Mouse (Mus musculus) kidney, adult 2 months (tissue): ENCODE measurements at regions not wholly inside any gene's neighbourhood (a gene's known extent, or its start where the extent isn't known, plus 50 kb on each side); places are given as distances from the start of the nearest gene placed in this dataset.

Experiments used
- CTCF ChIP-seq: fragments of 200-500 bp; conservative IDR thresholded peaks from 2 replicates; pipeline ENCODE4 v1.5.1; 2011; ENCODE audit warnings: low read depth, mild to moderate bottlenecking, control low read depth, low read length, moderate library complexity, mixed read lengths; ENCODE audit not compliant: insufficient read depth, insufficient read length
- POLR2A ChIP-seq: fragments of 200-500 bp; IDR thresholded peaks from one replicate; pipeline ENCODE4 v1.6.1; 2011; ENCODE audit warnings: low read depth, low read length, control low read depth

DNA sequence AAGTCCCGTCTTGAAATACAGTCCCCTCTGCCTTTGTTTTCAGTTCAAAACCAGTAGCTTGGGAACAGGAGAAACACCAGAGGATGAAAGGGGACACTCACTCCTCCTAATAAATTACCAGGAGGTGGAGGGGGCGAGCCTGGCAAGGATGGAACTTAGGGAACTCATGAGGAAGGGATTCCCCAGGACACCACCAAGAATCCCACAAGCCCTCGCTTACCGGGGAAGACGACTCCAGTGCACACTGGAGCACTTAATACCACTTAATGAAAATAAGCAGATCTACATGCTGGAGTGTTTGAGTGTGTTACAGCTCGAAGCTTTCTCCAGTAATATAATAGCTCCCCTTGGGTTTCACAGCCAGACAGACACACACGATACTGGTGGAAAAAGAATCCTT, 315.9 kb downstream of the Fat4 start:
- TF ChIP-seq CTCF (no peak), POLR2A (no peak)
